Mouse (Mus musculus) neural tube, embryonic 15.5 days (tissue): Measurements from ENCODE around the gene Mrps14. TPM values are rescaled to one million over a fixed set of nuclear protein-coding genes. Genes with fewer than 3 reads are reported as not detected.

Source experiments
- polyA plus RNA-seq: library from polyadenylated mRNA; unstranded; fragments of >200 nt; fragmentation: Nextera tagmentation; extraction: Ambion mirVana; gene quantifications from 2 replicates; pipeline ENCODE4 v1.2.1, GENCODE M21; 2015

Gene Mrps14
- polyA plus RNA-seq, 1 experiment from 2014 or later, result 130 TPM

Other genes starting within 250 kb of the Mrps14 start
- 3.4 and 9.2 TPM in 2 replicates for gene 4930523C07Rik, start 150.8 kb upstream of the Mrps14 start, polyA plus RNA-seq
- gene Tnn, start 41.6 kb upstream of the Mrps14 start, polyA plus RNA-seq, result 0.20 and 0.91 TPM in 2 replicates
- gene Cacybp, start 17.7 kb downstream of the Mrps14 start, polyA plus RNA-seq, result 278 and 279 TPM in 2 replicates